Mouse (Mus musculus) CH12.LX (cell line): Measurements from ENCODE around the gene Kirrel3. TPM values are rescaled to one million over a fixed set of nuclear protein-coding genes. Genes with fewer than 3 reads are reported as not detected.

Source experiments
- DNase-seq: peaks from one replicate; pipeline ENCODE4 v3.0.0-alpha.2; 2013; ENCODE audit errors: extremely low read depth
- H3K27ac ChIP-seq: 2 replicates; pipeline ENCODE4 v1.5.1; 2012; ENCODE audit warnings: low read depth, mild to moderate bottlenecking, control low read depth, moderate library complexity; ENCODE audit not compliant: insufficient read depth
- H3K27me3 ChIP-seq: replicated peaks from 2 replicates; pipeline ENCODE3; 2012; ENCODE audit warnings: inconsistent platforms
- H3K36me3 ChIP-seq, 2 experiments: replicated peaks in 1 of 2; 2 replicates each; pipeline versions ENCODE3 to v1.6.1; 2012; ENCODE audit warnings: inconsistent platforms in 1 of 2, low read length in 1 of 2, mild to moderate bottlenecking in 1 of 2, mixed read lengths in 1 of 2, moderate library complexity in 1 of 2; ENCODE audit not compliant: control insufficient read depth in 1 of 2, insufficient read depth in 1 of 2
- H3K4me1 ChIP-seq, 2 experiments: 2 replicates each; pipeline ENCODE4 v1.6.1; 2012; ENCODE audit warnings: inconsistent platforms in 1 of 2, moderate library complexity in 1 of 2; ENCODE audit not compliant: insufficient read depth in 2 of 2, control insufficient read depth in 1 of 2
- H3K4me2 ChIP-seq: 2 replicates; pipeline ENCODE4 v1.6.1; 2012; ENCODE audit warnings: low read depth, mild to moderate bottlenecking, control low read depth; ENCODE audit not compliant: poor library complexity, insufficient read depth, severe bottlenecking
- H3K4me3 ChIP-seq, 3 experiments: fragments of 150-350 bp in 1 of 3; sonication (generic) in 1 of 3; replicated peaks in 1 of 3; 2 replicates each; pipeline versions ENCODE3 to v1.5.1; 2011 to 2012; ENCODE audit warnings: low read depth in 2 of 3, low read length in 2 of 3, mild to moderate bottlenecking in 2 of 3, moderate library complexity in 2 of 3, control low read depth in 1 of 3, improper control_type of control experiment in 1 of 3, inconsistent platforms in 1 of 3, mixed read lengths in 1 of 3; ENCODE audit not compliant: poor library complexity in 1 of 3
- H3K79me2 ChIP-seq: replicated peaks from 2 replicates; pipeline ENCODE4 v1.6.1; 2012; ENCODE audit warnings: mild to moderate bottlenecking, moderate library complexity; ENCODE audit not compliant: control insufficient read depth, poor library complexity, insufficient read depth, severe bottlenecking; ENCODE audit errors: extremely low read depth
- H3K9ac ChIP-seq: 2 replicates; pipeline ENCODE4 v1.6.1; 2012; ENCODE audit warnings: low read depth, mild to moderate bottlenecking, control low read depth, moderate library complexity; ENCODE audit not compliant: insufficient read depth
- H3K9me3 ChIP-seq: replicated peaks from 2 replicates; pipeline ENCODE3; 2012; ENCODE audit warnings: low read length, inconsistent platforms, mixed read lengths
- CHD1 ChIP-seq: IDR thresholded peaks from 2 replicates; pipeline ENCODE4 v1.6.1; 2012; ENCODE audit warnings: low read depth, low read length, improper control_type of control experiment, inconsistent platforms
- CHD2 ChIP-seq: IDR thresholded peaks from 2 replicates; pipeline ENCODE4 v1.6.1; 2011; ENCODE audit warnings: low read length, improper control_type of control experiment
- CTCF ChIP-seq, 2 experiments: IDR thresholded peaks in 1 of 2; conservative IDR thresholded peaks in 1 of 2; 2 replicates each; pipeline ENCODE4 v1.5.1; 2011 to 2012; ENCODE audit warnings: low read depth in 2 of 2, low read length in 2 of 2, improper control_type of control experiment in 1 of 2, inconsistent platforms in 1 of 2, mild to moderate bottlenecking in 1 of 2, moderate library complexity in 1 of 2
- EP300 ChIP-seq: IDR thresholded peaks from 2 replicates; pipeline ENCODE4 v1.6.1; 2011; ENCODE audit warnings: low read length, improper control_type of control experiment
- GABPA ChIP-seq: IDR thresholded peaks from 2 replicates; pipeline ENCODE4 v1.6.1; 2012; ENCODE audit warnings: low read depth, low read length, improper control_type of control experiment, inconsistent platforms; ENCODE audit not compliant: insufficient replicate concordance
- HCFC1 ChIP-seq: IDR thresholded peaks from 2 replicates; pipeline ENCODE4 v1.6.1; 2012; ENCODE audit warnings: low read depth, mild to moderate bottlenecking, inconsistent platforms, low read length, improper control_type of control experiment
- IRF4 ChIP-seq: IDR thresholded peaks from 2 replicates; pipeline ENCODE4 v1.6.1; 2014; ENCODE audit warnings: low read depth, mild to moderate bottlenecking, inconsistent platforms, low read length, improper control_type of control experiment
- JUN ChIP-seq: IDR thresholded peaks from 2 replicates; pipeline ENCODE4 v1.6.1; 2011; ENCODE audit warnings: low read depth, mild to moderate bottlenecking, low read length, improper control_type of control experiment, moderate library complexity; ENCODE audit not compliant: insufficient read depth
- KAT2A ChIP-seq: IDR thresholded peaks from 2 replicates; pipeline ENCODE4 v1.6.1; 2012; ENCODE audit warnings: low read length, improper control_type of control experiment, inconsistent platforms; ENCODE audit not compliant: insufficient replicate concordance
- MAFK ChIP-seq: IDR thresholded peaks from 2 replicates; pipeline ENCODE4 v1.6.1; 2011; ENCODE audit warnings: low read length, improper control_type of control experiment; ENCODE audit not compliant: insufficient replicate concordance
- MAX ChIP-seq: IDR thresholded peaks from 2 replicates; pipeline ENCODE4 v1.6.1; 2011; ENCODE audit warnings: low read length, improper control_type of control experiment
- MEF2A ChIP-seq: IDR thresholded peaks from 2 replicates; pipeline ENCODE4 v1.6.1; 2014; ENCODE audit warnings: low read depth, mild to moderate bottlenecking, inconsistent platforms, low read length, improper control_type of control experiment, borderline replicate concordance
- MYC ChIP-seq: IDR thresholded peaks from 2 replicates; pipeline ENCODE4 v1.6.1; 2011; ENCODE audit warnings: low read depth, mild to moderate bottlenecking, improper control_type of control experiment, low read length
- NELFE ChIP-seq: IDR thresholded peaks from 2 replicates; pipeline ENCODE4 v1.6.1; 2011; ENCODE audit warnings: low read depth, low read length, improper control_type of control experiment
- POLR2A ChIP-seq: IDR thresholded peaks from 2 replicates; pipeline ENCODE4 v1.6.1; 2011; ENCODE audit warnings: low read depth, mild to moderate bottlenecking, improper control_type of control experiment, low read length
- RAD21 ChIP-seq: IDR thresholded peaks from 2 replicates; pipeline ENCODE4 v1.6.1; 2011; ENCODE audit warnings: low read depth, mild to moderate bottlenecking, low read length, improper control_type of control experiment, moderate library complexity
- SIN3A ChIP-seq: IDR thresholded peaks from 2 replicates; pipeline ENCODE4 v1.6.1; 2012; ENCODE audit warnings: low read length, improper control_type of control experiment, inconsistent platforms
- SMC3 ChIP-seq: IDR thresholded peaks from 2 replicates; pipeline ENCODE4 v1.6.1; 2011; ENCODE audit warnings: low read depth, low read length, improper control_type of control experiment
- TBP ChIP-seq: conservative IDR thresholded peaks from 2 replicates; pipeline ENCODE4 v1.6.1; 2011; ENCODE audit warnings: low read depth, low read length, improper control_type of control experiment
- USF2 ChIP-seq: conservative IDR thresholded peaks from 2 replicates; pipeline ENCODE4 v1.6.1; 2011; ENCODE audit warnings: low read depth, low read length, improper control_type of control experiment
- ZC3H11A ChIP-seq: IDR thresholded peaks from 2 replicates; pipeline ENCODE4 v1.6.1; 2012; ENCODE audit warnings: low read depth, mild to moderate bottlenecking, inconsistent platforms, low read length, improper control_type of control experiment
- dilution Hi-C: fragments of 300-500 bp; cut with MboI; formaldehyde crosslinking; loops from 2 replicates; pipeline ENCODE4 v1.14.3; 2020; ENCODE audit warnings: low sequenced_read_pairs; ENCODE audit not compliant: extremely low pct_unique_long_range_greater_than_20kb, extremely low pct_ligation_motif_present
- in situ Hi-C: fragments of 300-500 bp; cut with MboI; formaldehyde crosslinking; loops from 3 replicates; pipeline ENCODE4 v1.14.3; 2019; ENCODE audit warnings: low sequenced_read_pairs, low pct_ligation_motif_present, low pct_unique_long_range_greater_than_20kb, mixed read lengths
- polyA plus RNA-seq: library from polyadenylated mRNA; unstranded; fragments of >175 nt; gene quantifications from 2 replicates; pipeline ENCODE4 v1.2.1, GENCODE M21; 2012; ENCODE audit warnings: low read depth; ENCODE audit not compliant: insufficient read length
- total RNA-seq, 2 experiments: library from RNA; depleted of rRNA; stranded (reverse); fragments of 300-350 nt in 1 of 2; fragments of >200 nt in 1 of 2; gene quantifications; 2 replicates each; pipeline ENCODE4 v1.2.3; 2012 to 2014

The Kirrel3 gene
- total and polyA plus RNA-seq, 3 experiments = not detected

DNA sequence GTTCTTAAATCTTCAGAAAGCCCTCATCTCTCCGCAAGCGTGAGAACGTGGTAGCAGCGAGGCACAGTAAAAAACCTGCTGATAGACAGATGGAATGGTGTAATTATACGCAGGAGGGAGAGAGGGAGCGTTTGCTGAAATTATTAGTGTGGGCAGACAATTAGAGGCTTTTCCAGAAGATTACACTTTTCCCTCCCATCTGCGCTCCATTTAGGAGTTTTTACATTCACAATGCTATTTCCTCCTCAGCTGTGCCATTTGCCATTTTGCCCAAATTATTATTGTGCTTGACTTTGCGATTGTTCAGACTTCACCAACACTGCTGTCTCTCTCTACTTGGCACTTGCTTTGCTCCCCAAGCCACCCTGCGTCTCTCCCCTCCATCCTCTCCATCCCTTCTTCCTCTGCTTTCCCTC lies 286.3 kb downstream of the Kirrel3 start:
- Histone ChIP-seq H3K9ac (no peak overlapping the region), H3K79me2 (no peaks in the 10 kb centered on the region), H3K4me3 (no peak overlapping the region), H3K4me2 (no peak overlapping the region), H3K4me1 (peaks cover 2 to 4% of the 10 kb centered on the region in 2 experiments; a peak in 3 of 4 replicates), H3K27me3 (peaks cover 87% of the 10 kb centered on the region), H3K27ac (no peak overlapping the region), H3K9me3 (no peaks in the 10 kb centered on the region), H3K36me3 (no peaks in the 10 kb centered on the region)
- TF ChIP-seq MAX (no peak), POLR2A (no peak), MEF2A (no peak), MAFK (no peak), ZC3H11A (no peak)
- dilution Hi-C loops (no loop called here), in situ Hi-C loops (no loop called here)
- no peak for DNase-seq

DNA sequence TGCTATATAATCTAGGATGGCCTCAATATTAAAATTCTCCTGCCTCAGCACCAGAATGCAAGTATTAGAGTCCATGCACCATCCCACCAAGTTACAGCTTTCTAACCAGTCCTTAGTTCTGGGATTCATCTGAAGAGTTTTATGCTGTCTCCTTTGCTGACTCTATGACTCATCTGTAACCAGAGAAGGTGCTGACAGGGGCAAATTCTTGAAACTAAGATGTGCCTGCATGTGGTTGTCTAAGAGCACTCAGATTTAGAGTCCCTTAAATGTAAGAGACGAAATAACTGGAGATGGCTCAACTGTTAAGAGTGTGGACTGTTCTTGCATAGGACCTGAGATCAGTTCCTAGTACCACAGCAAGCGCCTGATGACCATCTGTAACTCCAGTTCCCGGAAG lies 295.7 kb downstream of the Kirrel3 start:
- Histone ChIP-seq H3K9ac (no peak overlapping the region), H3K27ac (no peak overlapping the region), H3K36me3 (no peaks in the 10 kb centered on the region), H3K9me3 (no peaks in the 10 kb centered on the region), H3K4me2 (no peak overlapping the region), H3K27me3 (peaks cover 79% of the 10 kb centered on the region), H3K4me1 (no peaks in the 10 kb centered on the region), H3K4me3 (no peak overlapping the region), H3K79me2 (no peaks in the 10 kb centered on the region)
- DNase-seq = no peak
- TF ChIP-seq CTCF (conservative IDR thresholded peaks at IDR 0.05 in 1 of 2, IDR thresholded peaks at IDR 0.05 in 1 of 2; ENCODE audit: low read depth in 2 of 2, low read length in 2 of 2) = no peak
- no peak for TF ChIP-seq NELFE
- TF ChIP-seq CHD2 = no peak
- no peak for TF ChIP-seq KAT2A
- no peak for TF ChIP-seq MAX
- TF ChIP-seq MEF2A = no peak
- no peak for TF ChIP-seq TBP
- TF ChIP-seq CHD1 = no peak
- no peak for TF ChIP-seq HCFC1
- TF ChIP-seq JUN = no peak
- no peak for TF ChIP-seq SIN3A
- no peak for TF ChIP-seq GABPA
- TF ChIP-seq EP300 = no peak
- no peak for TF ChIP-seq RAD21
- TF ChIP-seq MYC = no peak
- TF ChIP-seq IRF4 = no peak
- TF ChIP-seq SMC3 = no peak
- no peak for TF ChIP-seq USF2
- no peak for TF ChIP-seq MAFK
- dilution Hi-C loops = no loop called here
- in situ Hi-C loops = no loop called here
